Mouse (Mus musculus) G1E (cell line): ENCODE data around the gene Sgms1. TPM values are rescaled to one million over a fixed set of nuclear protein-coding genes. Genes with fewer than 3 reads are reported as not detected.

Experiments
- ATAC-seq: 2 replicates; pipeline ENCODE4 v1.8.0; 2016; ENCODE audit warnings: mild to moderate bottlenecking; ENCODE audit not compliant: insufficient number of reproducible peaks, poor library complexity, low FRiP score, severe bottlenecking; ENCODE audit errors: extremely low read depth
- DNase-seq: peaks from one replicate; pipeline ENCODE4 v3.0.0; 2012; ENCODE audit warnings: low spot score
- H3K27me3 ChIP-seq: 2 replicates; pipeline ENCODE4 v1.6.1; 2012; ENCODE audit warnings: mild to moderate bottlenecking, low read length, inconsistent platforms; ENCODE audit not compliant: insufficient read depth
- H3K36me3 ChIP-seq: replicated peaks from 2 replicates; pipeline ENCODE3; 2012; ENCODE audit warnings: mild to moderate bottlenecking, inconsistent platforms
- H3K4me1 ChIP-seq: 2 replicates; pipeline ENCODE4 v1.6.1; 2012; ENCODE audit warnings: low read depth, low read length, inconsistent platforms, mixed read lengths; ENCODE audit not compliant: insufficient read depth
- H3K4me3 ChIP-seq: 2 replicates; pipeline ENCODE4 v1.5.1; 2012; ENCODE audit warnings: low read depth, mild to moderate bottlenecking, inconsistent platforms, low read length, moderate library complexity, mixed read lengths
- H3K9me3 ChIP-seq: replicated peaks from 2 replicates; pipeline ENCODE4 v1.6.1; 2012; ENCODE audit warnings: inconsistent platforms
- CTCF ChIP-seq: IDR thresholded peaks from 2 replicates; pipeline ENCODE4 v1.5.1; 2012; ENCODE audit warnings: low read depth, low read length, inconsistent platforms, mixed read lengths
- GATA1 ChIP-seq: IDR thresholded peaks from 2 replicates; pipeline ENCODE4 v1.6.1; 2012; ENCODE audit warnings: borderline replicate concordance, low read length, inconsistent platforms, mixed read lengths
- GATA2 ChIP-seq: IDR thresholded peaks from 2 replicates; pipeline ENCODE4 v1.6.1; 2012; ENCODE audit warnings: low read depth, low read length, inconsistent platforms, borderline replicate concordance
- POLR2AphosphoS5 ChIP-seq: IDR thresholded peaks from 2 replicates; pipeline ENCODE4 v1.6.1; 2012; ENCODE audit warnings: low read depth, low read length, inconsistent platforms; ENCODE audit not compliant: insufficient replicate concordance
- TAL1 ChIP-seq: conservative IDR thresholded peaks from 2 replicates; pipeline ENCODE4 v1.6.1; 2012; ENCODE audit warnings: low read depth, low read length, inconsistent platforms, mixed read lengths
- polyA plus RNA-seq: library from polyadenylated mRNA; stranded (reverse); fragments of >175 nt; gene quantifications from 2 replicates; pipeline ENCODE4 v1.2.3, GENCODE M21; 2012
- total RNA-seq, 2 experiments: library from RNA; stranded (forward) in 1 of 2; stranded (reverse) in 1 of 2; fragments of 200-1000 nt in 1 of 2; fragments of >200 nt in 1 of 2; fragmentation: Nextera tagmentation in 1 of 2; gene quantifications; 2 replicates each; pipeline ENCODE4 v1.2.3; 2014 to 2017

Gene Sgms1
- total and polyA plus RNA-seq, 3 experiments = 14.5 to 91.0 (median 61.2) TPM

- ATAC-seq = no peak
Measured at GRCm38 (mm10) chr19:32256706-32257415, 132.7 kb downstream of the Sgms1 start.

GRCm38 (mm10) chr19:32255429-32256185 is 133.9 kb downstream of the Sgms1 start:
- no peak for TF ChIP-seq GATA2
- no peak for TF ChIP-seq POLR2AphosphoS5
- peak; percentile 27; the same call in 1 of the 2 replicates for TF ChIP-seq TAL1
- peak; percentile 24; the same call in 1 of the 2 replicates for ATAC-seq
- Histone ChIP-seq H3K36me3 (peaks cover 20% of the 10 kb centered on the region), H3K9me3 (no peaks in the 10 kb centered on the region), H3K27me3 (no peaks in the 10 kb centered on the region), H3K4me1 (peaks cover 89% of the 10 kb centered on the region), H3K4me3 (no peak overlapping the region; the same call in 1 of the 2 replicates)
- no peak for DNase-seq

More at GRCm38 (mm10) chr19:32256706-32257415, 132.7 kb downstream of the Sgms1 start:
- Histone ChIP-seq H3K4me3 (no peak overlapping the region), H3K27me3 (no peaks in the 10 kb centered on the region), H3K4me1 (peaks cover 89% of the 10 kb centered on the region), H3K36me3 (peaks cover 18% of the 10 kb centered on the region), H3K9me3 (no peaks in the 10 kb centered on the region)
- DNase-seq = no peak
- TF ChIP-seq TAL1 = no peak
- no peak for TF ChIP-seq GATA2
- no peak for TF ChIP-seq CTCF
- no peak for TF ChIP-seq GATA1
- TF ChIP-seq POLR2AphosphoS5 = no peak

- no peak for DNase-seq
- H3K4me1 ChIP-seq = peaks cover 90% of the 10 kb centered on the region
- H3K9me3 ChIP-seq = no peaks in the 10 kb centered on the region
- TF ChIP-seq TAL1 = no peak
- no peak for TF ChIP-seq POLR2AphosphoS5
- no peak for TF ChIP-seq GATA2
- no peak for TF ChIP-seq GATA1
- TF ChIP-seq CTCF = no peak
- H3K36me3 ChIP-seq = peaks cover 23% of the 10 kb centered on the region
- H3K27me3 ChIP-seq = no peaks in the 10 kb centered on the region
- H3K4me3 ChIP-seq = peak overlapping the region; percentile 8; the same call in 1 of the 2 replicates
- peak; percentile 19; the same call in 1 of the 2 replicates for ATAC-seq
Measured at GRCm38 (mm10) chr19:32254739-32255344, 134.7 kb downstream of the Sgms1 start.

DNA sequence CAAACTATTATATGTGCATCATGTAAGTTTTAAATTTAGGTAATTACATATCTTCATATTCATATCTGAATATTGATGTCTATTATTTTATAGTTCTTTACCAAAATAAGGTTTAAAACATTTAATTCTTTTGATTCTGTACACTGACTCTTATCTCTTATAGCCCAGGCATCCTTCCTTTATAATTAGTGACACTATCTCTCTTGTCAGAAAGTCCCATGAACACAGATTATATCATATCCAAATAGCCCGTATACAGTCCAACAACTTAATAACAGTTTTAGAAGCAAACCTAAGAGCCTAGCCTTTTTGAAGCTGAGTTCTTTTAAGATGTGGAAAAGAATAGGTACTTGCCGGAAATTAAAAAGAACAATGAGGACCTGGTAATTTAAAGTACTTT is 135.3 kb downstream of the Sgms1 start:
- peak; percentile 45; the same call in 1 of the 2 replicates for ATAC-seq
- Histone ChIP-seq H3K27me3 (no peaks in the 10 kb centered on the region), H3K4me3 (no peak overlapping the region), H3K9me3 (no peaks in the 10 kb centered on the region), H3K4me1 (peaks cover 90% of the 10 kb centered on the region), H3K36me3 (peaks cover 18% of the 10 kb centered on the region)
- no peak for TF ChIP-seq POLR2AphosphoS5
- no peak for TF ChIP-seq GATA2
- TF ChIP-seq TAL1 = peak; percentile 83
- no peak for TF ChIP-seq CTCF
- no peak for TF ChIP-seq GATA1
- DNase-seq = no peak

DNA sequence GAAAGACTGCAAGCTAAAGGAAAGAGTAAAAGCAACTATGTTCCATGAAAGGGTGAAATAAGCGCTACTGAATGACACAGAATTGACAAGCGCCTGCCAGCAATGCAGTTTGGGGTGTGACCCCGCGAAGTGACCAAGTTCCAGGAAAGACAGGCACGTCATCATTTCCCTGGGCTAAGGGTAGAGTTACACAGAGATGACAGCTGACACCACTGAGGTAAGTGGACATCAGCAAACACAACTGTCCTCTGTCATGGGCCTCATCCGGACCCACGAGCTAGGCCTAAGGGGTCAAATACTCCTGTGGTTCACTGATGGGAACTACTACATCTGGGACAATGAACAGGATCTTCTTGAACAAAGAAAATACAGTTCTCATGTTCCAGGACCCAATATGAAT is 136.5 kb downstream of the Sgms1 start:
- Histone ChIP-seq H3K4me1 (peaks cover 86% of the 10 kb centered on the region), H3K4me3 (peak overlapping the region; percentile 54; the same call in 1 of the 2 replicates), H3K27me3 (no peaks in the 10 kb centered on the region), H3K36me3 (peaks cover 18% of the 10 kb centered on the region), H3K9me3 (no peaks in the 10 kb centered on the region)
- no peak for ATAC-seq
- TF ChIP-seq TAL1 (no peak), GATA1 (no peak), GATA2 (no peak), POLR2AphosphoS5 (no peak)
- DNase-seq = no peak

- no peaks in the 10 kb centered on the region for H3K27me3 ChIP-seq
- no peaks in the 10 kb centered on the region for H3K9me3 ChIP-seq
- DNase-seq (no peak), ATAC-seq (no peak)
- TF ChIP-seq GATA2 = no peak
- TF ChIP-seq CTCF = no peak
- no peak for TF ChIP-seq GATA1
- TF ChIP-seq POLR2AphosphoS5 = no peak
- TF ChIP-seq TAL1 = no peak
- H3K4me1 ChIP-seq = peaks cover 82% of the 10 kb centered on the region
- H3K4me3 ChIP-seq = no peak overlapping the region; the same call in 1 of the 2 replicates
- H3K36me3 ChIP-seq = peaks cover 18% of the 10 kb centered on the region
Measured at GRCm38 (mm10) chr19:32252451-32252850, 137.1 kb downstream of the Sgms1 start.
